Mouse (Mus musculus): ENCODE data around the gene Tenm2.

The Tenm2 gene

DNA sequence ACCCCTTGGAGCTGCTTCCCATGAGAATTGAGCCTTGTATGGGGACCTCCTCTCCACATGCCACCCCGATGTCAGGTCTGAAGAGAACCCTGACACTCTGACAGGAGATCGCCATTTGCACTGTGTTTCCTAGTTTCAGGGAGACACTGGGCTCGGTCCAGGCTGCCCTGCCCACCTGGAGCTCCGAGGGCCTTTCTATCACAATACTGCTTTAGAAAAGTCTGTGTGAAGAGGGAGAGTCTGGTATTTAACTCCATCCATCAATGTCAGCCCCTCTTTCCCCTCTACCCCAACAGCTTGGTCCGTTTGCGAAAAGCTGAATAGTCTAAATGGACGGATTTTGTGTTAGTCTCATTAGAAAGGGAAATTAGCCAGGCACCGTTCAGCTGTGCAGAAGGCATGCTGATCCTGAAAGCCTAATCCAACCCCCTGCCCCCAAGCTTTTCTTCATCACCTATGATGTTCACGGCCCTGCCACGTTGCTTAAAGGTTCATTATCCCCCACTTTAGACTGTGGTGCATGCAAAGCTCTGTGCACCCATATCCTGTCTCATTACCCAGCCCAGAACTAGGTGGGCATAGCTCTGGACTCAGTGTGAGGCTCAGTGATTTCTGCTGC lies 538.6 kb downstream of the Tenm2 start:
- DNase-seq (ENCODE audit: low spot score in 2 of 2) = no peak

- DNase-seq (ENCODE audit: low spot score in 2 of 2) = no peak
Observed at GRCm38 (mm10) chr11:36694810-36695209, 541.0 kb downstream of the Tenm2 start.

DNA sequence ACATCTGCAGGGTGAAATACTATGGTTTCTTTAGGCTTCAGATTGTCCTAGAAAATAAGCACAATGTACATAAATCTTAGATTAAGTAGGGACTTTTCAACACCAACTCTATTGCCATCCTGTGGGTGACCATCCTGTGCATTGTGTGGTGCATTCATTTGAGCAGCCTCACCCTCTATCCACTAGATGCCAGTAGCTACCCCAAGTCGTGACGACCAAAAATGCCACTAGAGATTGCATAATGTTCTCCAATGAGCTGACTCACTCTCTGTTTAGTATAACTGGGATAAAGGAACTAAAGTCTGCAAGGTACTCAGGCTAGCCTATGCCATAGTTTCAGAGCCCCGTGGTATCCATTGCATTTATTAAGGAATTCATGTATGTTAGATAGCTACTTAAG lies 543.1 kb downstream of the Tenm2 start:
- DNase-seq (ENCODE audit: low spot score in 2 of 2) = no peak

- no peak for DNase-seq (ENCODE audit: low spot score in 2 of 2)
Observed at GRCm38 (mm10) chr11:36690826-36691225, 544.9 kb downstream of the Tenm2 start.

DNA sequence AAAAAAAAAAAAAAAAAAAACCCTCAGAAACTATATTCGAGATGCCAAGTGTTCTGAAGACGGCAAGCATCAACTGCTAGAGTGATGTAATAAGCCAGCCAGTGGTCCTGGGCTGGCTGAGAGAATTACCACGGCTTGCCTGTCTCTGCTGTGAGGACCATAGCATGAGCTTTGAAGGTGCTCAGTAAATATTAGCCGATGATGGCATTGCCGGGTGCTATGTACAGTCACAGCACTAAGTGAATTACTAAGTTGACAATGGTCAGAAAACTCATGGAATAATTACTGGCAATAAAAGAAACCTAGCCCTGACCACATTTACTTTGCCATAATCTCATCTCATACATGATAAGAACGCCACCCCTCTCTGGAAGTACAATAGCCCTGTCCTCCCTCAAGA lies 549.5 kb downstream of the Tenm2 start:
- no peak for DNase-seq (ENCODE audit: low spot score in 2 of 2)

DNA sequence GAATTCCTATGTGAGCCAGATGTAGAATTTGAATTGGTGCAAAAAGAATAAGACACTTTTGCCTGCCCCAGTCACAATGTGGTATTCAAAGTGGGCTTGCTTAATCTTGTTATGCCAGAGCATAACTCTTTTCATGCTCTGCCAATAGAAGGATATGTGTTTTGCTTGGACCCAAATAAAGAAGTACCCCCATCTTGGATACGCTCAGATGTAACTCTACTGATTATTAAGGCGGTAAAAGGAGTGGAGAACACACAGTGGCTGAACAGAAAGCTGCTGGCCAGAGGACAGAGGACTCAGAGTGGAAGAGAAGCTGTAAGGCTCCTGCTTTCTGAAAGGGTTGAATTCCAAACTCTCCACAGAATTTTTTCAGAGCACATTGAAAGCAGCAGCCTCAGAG lies 556.4 kb downstream of the Tenm2 start:
- no peak for DNase-seq (ENCODE audit: low spot score in 2 of 2)

DNA sequence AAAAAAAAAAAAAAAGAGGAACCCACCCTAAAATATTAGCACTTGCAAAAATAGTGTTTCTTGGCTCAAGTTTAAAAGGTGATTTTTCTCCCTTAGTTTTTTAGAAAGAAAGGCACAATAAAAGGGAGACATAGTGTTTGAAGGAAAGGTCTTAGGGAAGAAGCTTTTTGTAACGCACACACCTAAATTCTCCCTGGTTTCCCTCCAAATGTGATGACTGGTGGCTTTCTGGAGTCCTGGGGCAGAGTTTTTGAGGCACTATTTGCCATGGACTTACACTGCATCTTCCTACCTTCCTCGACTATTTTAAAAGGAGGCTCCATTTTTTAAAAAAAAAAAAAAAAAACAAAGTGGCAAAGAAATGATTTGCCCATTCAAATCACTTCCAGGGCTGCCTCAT lies 557.2 kb downstream of the Tenm2 start:
- no peak for DNase-seq (ENCODE audit: low spot score in 2 of 2)

- DNase-seq (ENCODE audit: low spot score in 2 of 2) = no peak
Observed at GRCm38 (mm10) chr11:36678057-36678396, 557.7 kb downstream of the Tenm2 start.

DNA sequence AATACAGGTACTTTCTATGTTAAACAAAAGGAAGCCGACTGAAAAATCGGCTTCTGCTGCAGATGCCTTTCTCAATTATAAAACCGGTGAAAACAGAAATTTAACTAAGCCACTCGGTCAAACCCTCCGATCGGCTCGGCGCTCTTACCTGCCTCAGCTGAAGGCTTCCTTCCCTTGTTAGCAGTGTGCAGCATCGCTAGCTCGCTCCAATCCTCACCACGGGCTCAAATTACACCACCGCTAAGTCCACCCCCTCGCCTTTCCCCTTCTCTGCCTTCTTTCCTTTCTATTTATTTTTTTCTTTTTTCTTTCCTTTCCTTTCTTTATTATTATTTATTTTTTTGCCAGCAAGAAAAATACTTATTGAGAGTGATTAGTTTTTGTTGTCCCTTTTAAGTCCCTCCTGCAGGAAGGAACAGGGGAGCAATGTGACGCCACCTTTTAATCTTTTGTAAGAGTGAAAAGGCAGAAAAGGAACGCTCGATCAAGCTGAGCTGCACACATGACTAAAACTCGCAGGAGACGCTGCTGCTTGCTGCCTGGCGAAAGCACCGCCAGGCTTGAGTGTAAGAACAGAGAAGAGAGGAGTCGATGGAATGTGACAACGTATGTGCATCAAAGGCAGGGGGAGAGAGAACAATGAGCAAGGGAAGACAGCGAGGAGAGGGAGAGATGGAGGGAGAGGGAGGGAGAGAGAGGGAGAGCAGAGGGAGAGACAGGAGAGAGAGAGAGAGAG lies 558.3 kb downstream of the Tenm2 start:
- DNase-seq (ENCODE audit: low spot score in 2 of 2) = no peak

GRCm38 (mm10) chr11:36676446-36677284 lies 559.1 kb downstream of the Tenm2 start:
- no peak for DNase-seq (ENCODE audit: low spot score in 2 of 2)

DNA sequence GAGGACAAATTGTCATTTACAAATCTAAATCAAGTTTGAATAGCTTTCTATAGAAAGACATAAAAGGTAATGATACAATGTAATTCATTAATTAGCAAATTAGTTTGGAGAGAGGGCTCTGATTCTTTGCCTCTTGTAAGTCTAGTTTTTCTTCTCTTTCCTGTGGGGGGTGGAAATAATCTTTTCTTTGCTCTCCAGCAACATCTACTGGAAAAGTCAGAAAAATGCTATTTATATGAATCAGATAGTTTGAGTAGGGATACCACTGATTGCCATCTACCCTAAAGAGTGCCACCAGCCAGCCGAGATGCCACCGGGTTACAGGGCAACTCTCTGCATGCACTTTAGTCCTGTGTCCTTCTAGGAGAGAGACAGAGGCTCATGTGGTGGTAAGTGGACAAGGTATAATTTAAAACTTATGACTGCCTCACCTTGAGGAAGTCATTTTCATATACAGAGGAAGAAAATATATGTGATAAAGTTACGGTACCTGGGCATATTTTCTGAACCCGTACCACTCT lies 560.8 kb downstream of the Tenm2 start:
- DNase-seq (ENCODE audit: low spot score in 2 of 2) = no peak

GRCm38 (mm10) chr11:36674141-36674540 lies 561.6 kb downstream of the Tenm2 start:
- no peak for DNase-seq (ENCODE audit: low spot score in 2 of 2)

GRCm38 (mm10) chr11:36671196-36671595 lies 564.6 kb downstream of the Tenm2 start:
- DNase-seq (ENCODE audit: low spot score in 2 of 2) = no peak

- DNase-seq (ENCODE audit: low spot score in 2 of 2) = no peak
Observed at GRCm38 (mm10) chr11:36664026-36664425, 571.7 kb downstream of the Tenm2 start.

DNA sequence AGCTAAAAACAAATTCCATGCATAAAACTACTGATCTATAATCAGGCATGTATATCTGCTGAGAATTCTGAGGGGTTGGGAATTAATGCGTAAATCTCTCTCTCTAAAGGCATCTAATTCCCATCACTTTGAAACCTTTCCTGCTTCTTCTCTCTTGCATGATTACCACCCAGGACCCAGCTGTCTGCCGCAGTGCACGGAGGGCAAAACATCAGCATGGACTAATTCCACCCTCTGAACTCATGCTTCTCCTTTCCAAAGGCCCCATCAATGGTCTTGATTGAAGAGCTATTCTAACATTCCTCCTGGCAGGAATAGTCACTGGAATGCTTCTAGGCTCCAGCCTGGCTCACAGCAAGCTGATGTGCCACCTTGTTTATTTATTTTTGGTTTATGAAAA lies 572.2 kb downstream of the Tenm2 start:
- no peak for DNase-seq (ENCODE audit: low spot score in 2 of 2)

GRCm38 (mm10) chr11:36653656-36654323 lies 582.0 kb downstream of the Tenm2 start:
- no peak for DNase-seq (ENCODE audit: low spot score in 2 of 2)

DNA sequence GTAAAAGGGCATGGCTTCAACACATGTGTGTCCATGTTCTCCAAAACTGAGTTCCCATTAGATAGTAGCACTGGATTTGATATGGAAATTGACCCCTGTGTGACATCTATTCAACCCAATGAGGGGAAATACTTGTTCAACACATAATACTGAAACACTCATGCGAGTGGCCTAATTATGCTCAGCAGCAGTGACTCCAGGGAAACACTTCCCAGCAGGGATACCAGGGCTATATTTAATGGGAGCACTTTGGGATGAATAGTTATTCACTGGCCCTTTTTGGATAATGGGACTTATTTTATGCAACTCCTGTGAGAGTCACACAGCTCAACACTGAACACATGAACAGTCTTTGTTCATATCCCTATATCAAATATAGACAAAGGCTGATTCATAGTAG lies 588.6 kb downstream of the Tenm2 start:
- DNase-seq (ENCODE audit: low spot score in 2 of 2) = no peak

DNA sequence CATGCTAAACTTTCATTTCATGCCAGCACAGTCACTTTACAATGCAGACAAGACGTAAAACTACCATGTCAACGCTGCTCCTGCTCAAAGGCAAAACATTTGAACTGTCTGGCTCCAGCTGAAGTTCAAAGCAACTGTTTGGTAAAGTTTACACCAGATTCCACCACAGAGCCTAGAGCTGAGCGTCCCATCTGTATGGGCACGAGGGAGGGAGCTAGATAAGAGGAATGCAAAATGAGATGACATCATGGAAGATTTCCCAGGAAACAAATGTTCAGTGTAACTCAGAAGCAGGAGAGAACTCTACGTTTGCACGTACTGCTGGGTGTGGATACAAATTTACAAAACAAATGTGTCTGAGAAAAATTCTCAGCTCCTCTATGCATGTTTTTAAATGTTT lies 600.7 kb downstream of the Tenm2 start:
- DNase-seq (ENCODE audit: low spot score in 2 of 2) = no peak

- DNase-seq (ENCODE audit: low spot score in 2 of 2) = no peak
Observed at GRCm38 (mm10) chr11:36632201-36632600, 603.6 kb downstream of the Tenm2 start.

DNA sequence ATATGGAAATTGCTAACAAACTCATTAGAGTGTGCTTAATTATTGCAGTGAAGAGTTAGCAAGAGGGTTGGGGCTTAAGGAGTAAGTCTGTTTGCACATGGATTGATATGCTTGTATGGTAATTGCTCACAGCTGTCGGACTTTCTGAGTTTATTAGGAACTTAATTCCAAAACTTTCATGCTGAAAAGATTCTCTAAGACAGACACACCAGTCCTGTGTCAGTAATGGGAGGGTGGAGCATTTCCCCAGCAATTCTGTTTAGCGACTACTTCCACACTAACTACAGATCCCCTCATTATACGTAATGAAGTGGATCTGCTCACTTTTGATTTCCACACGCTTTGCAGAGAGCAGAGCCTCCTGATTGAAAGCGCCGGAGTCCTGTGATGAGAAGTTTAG lies 622.0 kb downstream of the Tenm2 start:
- no peak for DNase-seq (ENCODE audit: low spot score in 2 of 2)

GRCm38 (mm10) chr11:36604815-36605382 lies 630.9 kb downstream of the Tenm2 start:
- DNase-seq (ENCODE audit: low spot score in 2 of 2) = no peak

DNA sequence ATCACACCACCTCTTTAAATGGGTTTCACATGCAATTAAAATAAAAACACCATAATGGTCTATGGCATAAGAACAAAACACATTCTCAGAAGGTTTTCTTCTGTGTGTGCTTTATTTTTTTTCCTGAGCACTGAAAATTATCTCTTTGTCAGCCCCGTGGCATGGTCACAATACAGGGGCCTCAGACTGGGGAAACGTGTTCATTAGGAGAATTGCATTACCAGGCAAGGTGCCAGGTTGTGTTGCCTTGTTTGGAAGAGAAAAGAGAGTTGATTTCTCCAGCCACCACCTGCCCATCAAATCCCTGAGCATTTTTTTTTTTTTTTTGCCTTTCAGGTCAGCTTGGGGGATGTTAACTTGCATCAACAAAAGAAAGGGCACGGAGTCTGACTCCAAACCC lies 631.5 kb downstream of the Tenm2 start:
- DNase-seq (ENCODE audit: low spot score in 2 of 2) = no peak
